Mouse (Mus musculus): ENCODE measurements at regions not wholly inside any gene's neighbourhood (a gene's known extent, or its start where the extent isn't known, plus 50 kb on each side); places are given as distances from the start of the nearest gene placed in this dataset.
A peak's percentile ranks its signal among the peaks of the same experiment; 100 is the strongest.

- Histone ChIP-seq H3K36me3 (ENCODE audit: control insufficient read depth, insufficient read depth, low read length) (no peaks in the 10 kb centered on the region), H3K4me1 (replicated peaks; ENCODE audit: control insufficient read depth, insufficient read depth, low read length) (no peaks in the 10 kb centered on the region), H3K9ac (ENCODE audit: low read depth, low read length) (no peak overlapping the region), H3K27me3 (ENCODE audit: control insufficient read depth, insufficient read depth, low read length) (no peaks in the 10 kb centered on the region), H3K27ac (ENCODE audit: low read depth, low read length) (no peak overlapping the region), H3K9me3 (ENCODE audit: control insufficient read depth, low read length) (no peaks in the 10 kb centered on the region), H3K4me2 (replicated peaks; ENCODE audit: low read depth, low read length) (no peak overlapping the region), H3K4me3 (ENCODE audit: low read depth, low read length) (no peak overlapping the region)
- 90% methylated on average over 5 of the region's 5 CpGs for WGBS
- no peak for ATAC-seq (ENCODE audit: low FRiP score)
- DNase-seq (ENCODE audit: low spot score), result no peak
These were observed 58.7 kb downstream of the Mycn start for GRCm38 (mm10) chr12:12882931-12883553.

- Histone ChIP-seq H3K27me3 (ENCODE audit: control insufficient read depth, insufficient read depth, low read length) (no peaks in the 10 kb centered on the region), H3K36me3 (ENCODE audit: control insufficient read depth, insufficient read depth, low read length) (no peaks in the 10 kb centered on the region), H3K4me1 (replicated peaks; ENCODE audit: control insufficient read depth, insufficient read depth, low read length) (no peaks in the 10 kb centered on the region; the same call in 1 of the 2 replicates), H3K4me3 (ENCODE audit: low read depth, low read length) (no peak overlapping the region), H3K9me3 (ENCODE audit: control insufficient read depth, low read length) (no peaks in the 10 kb centered on the region), H3K9ac (ENCODE audit: low read depth, low read length) (no peak overlapping the region), H3K27ac (ENCODE audit: low read depth, low read length) (peak overlapping the region; percentile 73), H3K4me2 (replicated peaks; ENCODE audit: low read depth, low read length) (no peak overlapping the region)
- DNase-seq (ENCODE audit: low spot score), result no peak
- WGBS, result 96% methylated on average over 2 of the region's 2 CpGs
- ATAC-seq (ENCODE audit: low FRiP score), result 0 out of 2 replicates have a peak, but pooled peaks have one; percentile 14
These were observed 63.7 kb downstream of the Mycn start for GRCm38 (mm10) chr12:12878031-12878430.

- Histone ChIP-seq H3K9me3 (ENCODE audit: control insufficient read depth, low read length) (no peaks in the 10 kb centered on the region), H3K27ac (ENCODE audit: low read depth, low read length) (peak overlapping the region; percentile 73), H3K27me3 (ENCODE audit: control insufficient read depth, insufficient read depth, low read length) (no peaks in the 10 kb centered on the region), H3K4me3 (ENCODE audit: low read depth, low read length) (no peak overlapping the region), H3K4me2 (replicated peaks; ENCODE audit: low read depth, low read length) (no peak overlapping the region), H3K9ac (ENCODE audit: low read depth, low read length) (no peak overlapping the region), H3K4me1 (replicated peaks; ENCODE audit: control insufficient read depth, insufficient read depth, low read length) (no peaks in the 10 kb centered on the region; the same call in 1 of the 2 replicates), H3K36me3 (ENCODE audit: control insufficient read depth, insufficient read depth, low read length) (no peaks in the 10 kb centered on the region)
- ATAC-seq (ENCODE audit: low FRiP score) (peak; percentile 89), DNase-seq (ENCODE audit: low spot score) (peak; percentile 52)
- WGBS, result 46% methylated on average over 5 of the region's 5 CpGs
These were observed 64.2 kb downstream of the Mycn start for GRCm38 (mm10) chr12:12877539-12877938.

- Histone ChIP-seq H3K27me3 (ENCODE audit: control insufficient read depth, insufficient read depth, low read length) (no peaks in the 10 kb centered on the region), H3K4me1 (replicated peaks; ENCODE audit: control insufficient read depth, insufficient read depth, low read length) (no peaks in the 10 kb centered on the region; the same call in 1 of the 2 replicates), H3K9ac (ENCODE audit: low read depth, low read length) (no peak overlapping the region), H3K9me3 (ENCODE audit: control insufficient read depth, low read length) (no peaks in the 10 kb centered on the region), H3K4me2 (replicated peaks; ENCODE audit: low read depth, low read length) (no peak overlapping the region), H3K4me3 (ENCODE audit: low read depth, low read length) (no peak overlapping the region), H3K36me3 (ENCODE audit: control insufficient read depth, insufficient read depth, low read length) (no peaks in the 10 kb centered on the region), H3K27ac (ENCODE audit: low read depth, low read length) (0 out of 2 replicates have a peak overlapping the region, but pooled peaks have one; percentile 24)
- ATAC-seq (ENCODE audit: low FRiP score) (no peak; the same call in 1 of the 2 replicates), DNase-seq (ENCODE audit: low spot score) (no peak)
- WGBS, result 65% methylated on average over 12 of the region's 12 CpGs
These were observed 65.6 kb downstream of the Mycn start for GRCm38 (mm10) chr12:12875976-12876745.

- 92% methylated on average over 11 of the region's 11 CpGs for WGBS
- Histone ChIP-seq H3K36me3 (ENCODE audit: control insufficient read depth, insufficient read depth, low read length) (no peaks in the 10 kb centered on the region), H3K9me3 (ENCODE audit: control insufficient read depth, low read length) (no peaks in the 10 kb centered on the region), H3K4me1 (replicated peaks; ENCODE audit: control insufficient read depth, insufficient read depth, low read length) (no peaks in the 10 kb centered on the region; the same call in 1 of the 2 replicates), H3K4me2 (replicated peaks; ENCODE audit: low read depth, low read length) (no peak overlapping the region), H3K27ac (ENCODE audit: low read depth, low read length) (no peak overlapping the region), H3K4me3 (ENCODE audit: low read depth, low read length) (no peak overlapping the region), H3K9ac (ENCODE audit: low read depth, low read length) (no peak overlapping the region), H3K27me3 (ENCODE audit: control insufficient read depth, insufficient read depth, low read length) (no peaks in the 10 kb centered on the region)
- ATAC-seq (ENCODE audit: low FRiP score) (no peak), DNase-seq (ENCODE audit: low spot score) (no peak)
These were observed 68.2 kb downstream of the Mycn start for GRCm38 (mm10) chr12:12873551-12873950.

GRCm38 (mm10) chr12:12872974-12873373, 68.7 kb downstream of the Mycn start:
- DNase-seq (ENCODE audit: low spot score) (no peak), ATAC-seq (ENCODE audit: low FRiP score) (no peak)
- Histone ChIP-seq H3K9me3 (ENCODE audit: control insufficient read depth, low read length) (no peaks in the 10 kb centered on the region), H3K4me3 (ENCODE audit: low read depth, low read length) (no peak overlapping the region), H3K27me3 (ENCODE audit: control insufficient read depth, insufficient read depth, low read length) (no peaks in the 10 kb centered on the region), H3K36me3 (ENCODE audit: control insufficient read depth, insufficient read depth, low read length) (no peaks in the 10 kb centered on the region), H3K4me1 (replicated peaks; ENCODE audit: control insufficient read depth, insufficient read depth, low read length) (no peaks in the 10 kb centered on the region; the same call in 1 of the 2 replicates), H3K4me2 (replicated peaks; ENCODE audit: low read depth, low read length) (no peak overlapping the region), H3K27ac (ENCODE audit: low read depth, low read length) (no peak overlapping the region), H3K9ac (ENCODE audit: low read depth, low read length) (no peak overlapping the region)
- 77% methylated on average over 4 of the region's 4 CpGs for WGBS

GRCm38 (mm10) chr12:12871272-12871671, 70.4 kb downstream of the Mycn start:
- ATAC-seq (ENCODE audit: low FRiP score) (no peak), DNase-seq (ENCODE audit: low spot score) (no peak)
- Histone ChIP-seq H3K36me3 (ENCODE audit: control insufficient read depth, insufficient read depth, low read length) (no peaks in the 10 kb centered on the region), H3K27ac (ENCODE audit: low read depth, low read length) (no peak overlapping the region), H3K27me3 (ENCODE audit: control insufficient read depth, insufficient read depth, low read length) (no peaks in the 10 kb centered on the region), H3K9me3 (ENCODE audit: control insufficient read depth, low read length) (no peaks in the 10 kb centered on the region), H3K4me1 (replicated peaks; ENCODE audit: control insufficient read depth, insufficient read depth, low read length) (no peaks in the 10 kb centered on the region; the same call in 1 of the 2 replicates), H3K4me2 (replicated peaks; ENCODE audit: low read depth, low read length) (no peak overlapping the region), H3K9ac (ENCODE audit: low read depth, low read length) (no peak overlapping the region), H3K4me3 (ENCODE audit: low read depth, low read length) (no peak overlapping the region)
- 60% methylated on average over 4 of the region's 4 CpGs for WGBS

- Histone ChIP-seq H3K27ac (ENCODE audit: low read depth, low read length) (no peak overlapping the region), H3K4me2 (replicated peaks; ENCODE audit: low read depth, low read length) (no peak overlapping the region), H3K27me3 (ENCODE audit: control insufficient read depth, insufficient read depth, low read length) (no peaks in the 10 kb centered on the region), H3K9ac (ENCODE audit: low read depth, low read length) (no peak overlapping the region), H3K36me3 (ENCODE audit: control insufficient read depth, insufficient read depth, low read length) (no peaks in the 10 kb centered on the region), H3K4me3 (ENCODE audit: low read depth, low read length) (no peak overlapping the region), H3K4me1 (replicated peaks; ENCODE audit: control insufficient read depth, insufficient read depth, low read length) (no peaks in the 10 kb centered on the region), H3K9me3 (ENCODE audit: control insufficient read depth, low read length) (no peaks in the 10 kb centered on the region)
- ATAC-seq (ENCODE audit: low FRiP score), result no peak
- WGBS, result 78% methylated on average over 10 of the region's 10 CpGs
- no peak for DNase-seq (ENCODE audit: low spot score)
These were observed 75.1 kb downstream of the Mycn start for GRCm38 (mm10) chr12:12866590-12866989.

GRCm38 (mm10) chr12:12850681-12851080, 91.0 kb downstream of the Mycn start:
- DNase-seq (ENCODE audit: low spot score) (no peak), ATAC-seq (ENCODE audit: low FRiP score) (no peak)
- Histone ChIP-seq H3K4me3 (ENCODE audit: low read depth, low read length) (no peak overlapping the region), H3K4me2 (replicated peaks; ENCODE audit: low read depth, low read length) (no peak overlapping the region), H3K27ac (ENCODE audit: low read depth, low read length) (no peak overlapping the region), H3K36me3 (ENCODE audit: control insufficient read depth, insufficient read depth, low read length) (no peaks in the 10 kb centered on the region), H3K9ac (ENCODE audit: low read depth, low read length) (no peak overlapping the region), H3K9me3 (ENCODE audit: control insufficient read depth, low read length) (no peaks in the 10 kb centered on the region), H3K27me3 (ENCODE audit: control insufficient read depth, insufficient read depth, low read length) (no peaks in the 10 kb centered on the region), H3K4me1 (replicated peaks; ENCODE audit: control insufficient read depth, insufficient read depth, low read length) (no peaks in the 10 kb centered on the region)
- 7% methylated on average over 2 of the region's 2 CpGs for WGBS
